26 mouse cellular contexts compared by ENCODE assay signal in genomic region chrX:12449688-12450087, GRCm38 (mm10).
DNase-seq lines count a peak whose midpoint lies in the region; ATAC-seq lines count a peak whose summit lies in the region.
"Had no signal": no experiment of that assay in that cellular context is flagged by ENCODE, and none has a peak within 500 bp of the region (broad histone marks: within the 10 kb centered on the region; RNA-seq: fewer than 3 reads in every experiment).

No protein-coding gene starts in this region.

- 58% methylated on average over 3 of the region's 3 CpGs for WGBS in liver, embryonic 15.5 days (ENCODE audit: insufficient replicate concordance)

- H3K4me1 ChIP-seq in liver, embryonic 15.5 days (replicated peaks), result no peaks in the 10 kb centered on the region
- H3K4me1 ChIP-seq: embryonic facial prominence, embryonic 12.5 days; heart, embryonic 15.5 days; hindbrain, embryonic 13.5 days; megakaryocyte, embryonic 14.5 days; midbrain, embryonic 13.5 days had no signal

- H3K4me2 ChIP-seq in liver, embryonic 15.5 days, result no peak overlapping the region
- H3K4me2 ChIP-seq: embryonic facial prominence, embryonic 12.5 days; heart, embryonic 15.5 days; hindbrain, embryonic 13.5 days; midbrain, embryonic 13.5 days had no signal

- no peaks in the 10 kb centered on the region for H3K36me3 ChIP-seq in liver, embryonic 15.5 days (replicated peaks)
- H3K36me3 ChIP-seq: embryonic facial prominence, embryonic 12.5 days; heart, embryonic 15.5 days; hindbrain, embryonic 13.5 days; midbrain, embryonic 13.5 days had no signal

- no peaks in the 10 kb centered on the region for H3K27me3 ChIP-seq in liver, embryonic 15.5 days
- H3K27me3 ChIP-seq: embryonic facial prominence, embryonic 12.5 days; heart, embryonic 15.5 days; hindbrain, embryonic 13.5 days; midbrain, embryonic 13.5 days had no signal

- DNase-seq in adrenal gland, postnatal 36 days, result peak; percentile 17 to 27
- DNase-seq in adrenal gland, adult 18-20 months (ENCODE audit: low spot score in 2 of 2), result no peak
- DNase-seq in urinary bladder, postnatal 14 days (ENCODE audit: low spot score), result peak; percentile 6
- no peak for DNase-seq in urinary bladder, postnatal 25 days (ENCODE audit: low spot score)
- peak; percentile 6 for DNase-seq in yolk sac, embryonic 10.5 days (ENCODE audit: low spot score)
- DNase-seq in gastrocnemius, adult 18-20 months (ENCODE audit: low spot score), result no peak
- DNase-seq in left cerebral cortex, adult 11 months (ENCODE audit: low spot score), result no peak
- DNase-seq: cerebellum, adult 18-20 months; cerebellum, postnatal 14 days; forebrain, postnatal 0 days; gastrocnemius, postnatal 25 days; heart, postnatal 36 days; kidney, adult 2 months; layer of hippocampus, adult 9-11 months; lung, postnatal 10 days; retina, postnatal 1 day; thymus, postnatal 25 days had no signal

- H3K4me3 ChIP-seq in liver, embryonic 15.5 days (replicated peaks), result no peak overlapping the region
- H3K4me3 ChIP-seq: embryonic facial prominence, embryonic 12.5 days; heart, embryonic 15.5 days; hindbrain, embryonic 13.5 days; left cerebral cortex, adult 2 months; megakaryocyte, embryonic 14.5 days; midbrain, embryonic 13.5 days had no signal

- H3K9me3 ChIP-seq in liver, embryonic 15.5 days (replicated peaks), result no peaks in the 10 kb centered on the region
- H3K9me3 ChIP-seq: embryonic facial prominence, embryonic 12.5 days; heart, embryonic 15.5 days; hindbrain, embryonic 13.5 days; midbrain, embryonic 13.5 days had no signal

- ATAC-seq in liver, embryonic 15.5 days (ENCODE audit: insufficient read depth), result peak; percentile 55; the same call in 1 of the 2 replicates
- ATAC-seq: forebrain, postnatal 0 days; inflammation-experienced regulatory T-cells, adult 6 months; midbrain, embryonic 13.5 days had no signal

- H3K9ac ChIP-seq in liver, embryonic 15.5 days, result no peak overlapping the region
- H3K9ac ChIP-seq: embryonic facial prominence, embryonic 12.5 days; forebrain, postnatal 0 days; heart, embryonic 15.5 days; hindbrain, embryonic 13.5 days; midbrain, embryonic 13.5 days had no signal

- H3K27ac ChIP-seq in liver, embryonic 15.5 days (replicated peaks), result no peak overlapping the region; the same call in 1 of the 2 replicates
- H3K27ac ChIP-seq: embryonic facial prominence, embryonic 12.5 days; heart, embryonic 15.5 days; hindbrain, embryonic 13.5 days; kidney, postnatal 0 days; left cerebral cortex, adult 2 months; midbrain, embryonic 13.5 days had no signal

Comparison
In these comparisons a context has a peak if more than half of its experiments do, and no peak if none do; other contexts are left out.
1. DNase-seq: peak in adrenal gland, postnatal 36 days (2 of 2), urinary bladder, postnatal 14 days (single experiment) and yolk sac, embryonic 10.5 days (single experiment); none in adrenal gland, adult 18-20 months (0 of 2), urinary bladder, postnatal 25 days (single experiment), gastrocnemius, adult 18-20 months (single experiment) and left cerebral cortex, adult 11 months (single experiment).